ENCODE assay signal across 9 mouse cellular contexts in genomic region chr3:109781917-109782288, GRCm38 (mm10).
DNase-seq lines count a peak whose midpoint lies in the region; ATAC-seq and TF ChIP-seq lines count a peak whose summit lies in the region.
"Had no signal": no experiment of that assay in that cellular context is flagged by ENCODE, and none has a peak within 500 bp of the region (broad histone marks: within the 10 kb centered on the region; RNA-seq: fewer than 3 reads in every experiment).

No protein-coding gene starts in this region.

- intact Hi-C loops in heart, postnatal 10 days (cut with DNase I) = no loop called here

- peaks cover 3 to 5% of the 10 kb centered on the region in 2 experiments; a peak in 3 of 4 replicates for H3K4me1 ChIP-seq in heart, embryonic 14.5 days (ENCODE audit: control insufficient read depth in 2 of 2, insufficient read depth in 2 of 2, low read length in 2 of 2)
- H3K4me1 ChIP-seq in E14TG2a.4 (replicated peaks; ENCODE audit: low read depth, low read length) = no peaks in the 10 kb centered on the region
- H3K4me1 ChIP-seq in forebrain, embryonic 14.5 days (ENCODE audit: control insufficient read depth, insufficient read depth, low read length) = peaks cover 8% of the 10 kb centered on the region
- H3K4me1 ChIP-seq in liver, embryonic 13.5 days (replicated peaks) = no peaks in the 10 kb centered on the region; the same call in 1 of the 2 replicates

- no peak for DNase-seq in heart, postnatal 10 days
- no peak for DNase-seq in forebrain, embryonic 14.5 days (ENCODE audit: low spot score)
- no peak for DNase-seq in liver, embryonic 13.5 days
- no peak for DNase-seq in urinary bladder, postnatal 36 days (ENCODE audit: low spot score in 2 of 2)
- DNase-seq in embryo, embryonic 11 days = no peak
- no peak for DNase-seq in lung, postnatal 25 days (ENCODE audit: low spot score)

- H3K9me3 ChIP-seq in heart, embryonic 14.5 days (ENCODE audit: control insufficient read depth, low read length) = no peaks in the 10 kb centered on the region
- H3K9me3 ChIP-seq in E14TG2a.4 (ENCODE audit: low read length) = peaks cover 7% of the 10 kb centered on the region
- H3K9me3 ChIP-seq in forebrain, embryonic 14.5 days (replicated peaks; ENCODE audit: control insufficient read depth, low read length) = no peaks in the 10 kb centered on the region
- H3K9me3 ChIP-seq in liver, embryonic 13.5 days (replicated peaks) = no peaks in the 10 kb centered on the region

- ATAC-seq in heart, embryonic 14.5 days (ENCODE audit: insufficient number of reproducible peaks, insufficient read depth, low FRiP score, low read depth) = no peak
- peak; percentile 40 for ATAC-seq in forebrain, embryonic 14.5 days
- ATAC-seq in liver, embryonic 13.5 days (ENCODE audit: low read depth) = no peak

- H3K4me2 ChIP-seq in heart, embryonic 14.5 days (ENCODE audit: low read length) = peak overlapping the region; percentile 94
- peak overlapping the region; percentile 76 for H3K4me2 ChIP-seq in forebrain, embryonic 14.5 days (ENCODE audit: low read length)
- H3K4me2 ChIP-seq in liver, embryonic 13.5 days = peak overlapping the region; percentile 55

- H3K36me3 ChIP-seq in heart, embryonic 14.5 days (ENCODE audit: control insufficient read depth, insufficient read depth, low read length) = no peaks in the 10 kb centered on the region
- no peaks in the 10 kb centered on the region for H3K36me3 ChIP-seq in E14TG2a.4 (ENCODE audit: insufficient read depth, low read length)
- no peaks in the 10 kb centered on the region for H3K36me3 ChIP-seq in forebrain, embryonic 14.5 days (ENCODE audit: control insufficient read depth, insufficient read depth, low read length)
- no peaks in the 10 kb centered on the region for H3K36me3 ChIP-seq in liver, embryonic 13.5 days

- 60% methylated on average over 7 of the region's 7 CpGs for WGBS in heart, embryonic 14.5 days
- 49% methylated on average over 7 of the region's 7 CpGs for WGBS in forebrain, embryonic 14.5 days
- WGBS in liver, embryonic 13.5 days (ENCODE audit: insufficient replicate concordance) = 55% methylated on average over 7 of the region's 7 CpGs

- no peak overlapping the region for H3K27ac ChIP-seq in heart, embryonic 14.5 days (replicated peaks in 1 of 2; ENCODE audit: control insufficient read depth in 1 of 2, insufficient read depth in 1 of 2, low read depth in 2 of 2, low read length in 2 of 2)
- peak overlapping the region; percentile 77; the same call in 1 of the 2 replicates for H3K27ac ChIP-seq in forebrain, embryonic 14.5 days (ENCODE audit: low read depth, low read length)
- H3K27ac ChIP-seq in liver, embryonic 13.5 days = no peak overlapping the region

- H3K27me3 ChIP-seq in heart, embryonic 14.5 days (ENCODE audit: control insufficient read depth, insufficient read depth, low read length) = no peaks in the 10 kb centered on the region
- peaks cover 9% of the 10 kb centered on the region for H3K27me3 ChIP-seq in E14TG2a.4 (ENCODE audit: insufficient read depth, low read length)
- H3K27me3 ChIP-seq in forebrain, embryonic 14.5 days (replicated peaks; ENCODE audit: control insufficient read depth, insufficient read depth, low read length) = no peaks in the 10 kb centered on the region
- peaks cover 7% of the 10 kb centered on the region for H3K27me3 ChIP-seq in liver, embryonic 13.5 days
- H3K27me3 ChIP-seq: CH12.LX had no signal

- peak overlapping the region; percentile 61; the same call in 1 of the 2 replicates for H3K9ac ChIP-seq in heart, embryonic 14.5 days (ENCODE audit: low read length)
- no peak overlapping the region for H3K9ac ChIP-seq in forebrain, embryonic 14.5 days (ENCODE audit: low read length)
- no peak overlapping the region for H3K9ac ChIP-seq in liver, embryonic 13.5 days

- no peak for TF ChIP-seq CTCF in E14TG2a.4 (conservative IDR thresholded peaks at IDR 0.05; ENCODE audit: low read length)

- H3K4me3 ChIP-seq in heart, embryonic 14.5 days (ENCODE audit: control insufficient read depth in 1 of 2, insufficient read depth in 1 of 2, low read depth in 1 of 2, low read length in 2 of 2) = peak overlapping the region; percentile 43 to 53; a peak in 3 of 4 replicates
- peak overlapping the region; percentile 68; the same call in 1 of the 2 replicates for H3K4me3 ChIP-seq in E14TG2a.4 (replicated peaks; ENCODE audit: low read length)
- peak overlapping the region; percentile 38 for H3K4me3 ChIP-seq in forebrain, embryonic 14.5 days (ENCODE audit: low read depth, low read length)
- no peak overlapping the region for H3K4me3 ChIP-seq in liver, embryonic 13.5 days (replicated peaks)
